Mouse (Mus musculus) hindbrain, postnatal 0 days (tissue): ENCODE data around the gene Rhbg. TPM values are rescaled to one million over a fixed set of nuclear protein-coding genes. Genes with fewer than 3 reads are reported as not detected.

Experiments used
- ATAC-seq: fragments of 200-750 bp; cut with Nextera tagmentation; 2 replicates; pipeline ENCODE4 v1.8.0; 2017; ENCODE audit warnings: mild to moderate bottlenecking, moderate TSS enrichment, moderate library complexity
- DNase-seq: peaks from one replicate; pipeline ENCODE4 v3.0.0-alpha.2; 2015; ENCODE audit warnings: low spot score
- H3K27ac ChIP-seq: fragments of 300-500 bp; sonication (generic); 2 replicates; pipeline ENCODE4 v1.5.1; 2014; ENCODE audit warnings: mild to moderate bottlenecking
- H3K27me3 ChIP-seq: fragments of 300-500 bp; sonication (generic); 2 replicates; pipeline ENCODE4 v1.6.1; 2014; ENCODE audit warnings: low read length, mixed read lengths; ENCODE audit not compliant: insufficient read depth
- H3K36me3 ChIP-seq: fragments of 300-500 bp; sonication (generic); 2 replicates; pipeline ENCODE4 v1.6.1; 2014; ENCODE audit warnings: low read length, mixed read lengths; ENCODE audit not compliant: insufficient read depth
- H3K4me1 ChIP-seq: fragments of 300-500 bp; sonication (generic); 2 replicates; pipeline ENCODE4 v1.6.1; 2014; ENCODE audit warnings: antibody characterized with exemption, low read length, mixed read lengths; ENCODE audit not compliant: insufficient read depth
- H3K4me2 ChIP-seq: fragments of 300-500 bp; sonication (generic); 2 replicates; pipeline ENCODE4 v1.6.1; 2014; ENCODE audit warnings: low read depth, mild to moderate bottlenecking, low read length, moderate library complexity, mixed read lengths
- H3K4me3 ChIP-seq: fragments of 300-500 bp; sonication (generic); 2 replicates; pipeline ENCODE4 v1.5.1; 2014; ENCODE audit warnings: low read length
- H3K9ac ChIP-seq: fragments of 300-500 bp; sonication (generic); replicated peaks from 2 replicates; pipeline ENCODE4 v1.6.1; 2014; ENCODE audit warnings: mild to moderate bottlenecking, low read length, moderate library complexity, mixed read lengths
- H3K9me3 ChIP-seq: fragments of 300-500 bp; sonication (generic); 2 replicates; pipeline ENCODE4 v1.6.1; 2016; ENCODE audit warnings: low read length, mixed read lengths
- CTCF ChIP-seq: IDR thresholded peaks from 2 replicates; pipeline ENCODE4 v1.5.1; 2016; ENCODE audit warnings: antibody characterized with exemption, control low read depth, low read depth
- WGBS: fragments of 180-500 bp; shearing (Covaris S2); extraction: QIAGEN DNeasy Blood & Tissue Kit; methylation state at CpG from one replicate; pipeline ENCODE4 v1.1.7; 2014; 5-methylcytosine and 5-hydroxymethylcytosine counted together
- microRNA-seq, 2 experiments: library from miRNA; unstranded; fragments of <30 nt; microRNA quantifications; one replicate each; pipeline ENCODE4; 2016
- polyA plus RNA-seq: library from polyadenylated mRNA; unstranded; fragments of >200 nt; fragmentation: Nextera tagmentation; extraction: Ambion mirVana; gene quantifications from 2 replicates; pipeline ENCODE4 v1.2.1, GENCODE M21; 2015
- total RNA-seq: library from RNA; depleted of rRNA; stranded (reverse); fragments of >200 nt; gene quantifications from 2 replicates; pipeline ENCODE4 v1.2.3, GENCODE M21; 2014; rRNA removed

Rhbg gene
- total and polyA plus RNA-seq, 2 experiments from 2014 or later = 0.43 to 0.94 TPM

DNA sequence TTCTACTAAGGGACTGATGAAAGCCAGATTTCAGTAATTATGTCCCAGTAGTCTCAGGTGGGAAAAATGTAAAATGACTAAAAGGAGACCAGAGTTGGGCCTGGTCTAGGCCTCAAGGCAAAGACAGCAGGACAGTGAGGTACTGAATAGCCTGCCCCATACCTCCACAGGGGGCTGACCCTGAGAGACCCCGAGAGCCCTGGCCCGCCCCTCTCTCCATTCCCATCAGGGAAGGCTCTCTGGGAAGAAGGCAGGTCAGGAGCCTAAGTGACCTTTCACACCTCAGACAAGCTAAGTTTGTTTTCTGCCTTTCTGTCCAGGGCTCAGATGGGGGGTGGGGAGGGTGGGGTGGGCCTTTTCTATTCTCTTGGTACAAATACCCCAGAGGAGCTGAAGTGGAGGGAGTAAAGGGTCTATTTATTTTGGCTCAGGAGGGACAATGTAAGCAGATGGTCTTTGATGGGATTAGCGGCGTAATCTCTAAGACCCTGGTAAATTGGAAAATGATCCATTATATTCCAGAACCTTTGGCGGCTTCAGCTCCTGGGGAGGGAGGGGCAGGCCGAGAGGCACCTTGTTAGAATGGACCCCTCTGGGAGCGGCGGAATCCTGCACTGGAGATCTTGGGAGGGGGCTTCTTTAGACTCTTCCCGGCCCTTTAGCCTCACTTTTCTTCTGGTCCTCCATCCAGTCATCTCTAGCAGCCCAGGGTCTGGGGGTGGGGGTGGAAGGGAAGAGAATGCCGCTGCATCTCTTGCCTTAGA lies 56.6 kb downstream of the Rhbg start:
- WGBS = 25% methylated on average over 10 of the region's 10 CpGs
- H3K27ac ChIP-seq = peak overlapping the region; percentile 60
- peak overlapping the region; percentile 24 for H3K4me2 ChIP-seq
- no peak for DNase-seq
- peak overlapping the region; percentile 33; the same call in 1 of the 2 replicates for H3K9ac ChIP-seq
- TF ChIP-seq CTCF = no peak
- H3K36me3 ChIP-seq = no peaks in the 10 kb centered on the region
- H3K4me1 ChIP-seq = peaks cover 24% of the 10 kb centered on the region
- ATAC-seq = no peak
- no peaks in the 10 kb centered on the region for H3K9me3 ChIP-seq
- H3K27me3 ChIP-seq = no peaks in the 10 kb centered on the region
- H3K4me3 ChIP-seq = no peak overlapping the region

Small RNA genes lying within 50 kb of the gene (microRNA-seq; reads per million reads assigned to microRNA genes)
- 0 reads per million in 2 experiments for gene Gm25641
- gene Mir3093 = 28.6 to 37.9 reads per million in 2 experiments
- 0 reads per million in 2 experiments for gene Mir9-1

Other genes starting within 250 kb of the Rhbg start
- gene Hapln2, start 227.1 kb downstream of the Rhbg start, total RNA-seq = 0.47 and 0.50 TPM in 2 replicates
- 1.2 and 1.5 TPM in 2 replicates for gene Hapln2, start 227.1 kb downstream of the Rhbg start, polyA plus RNA-seq
- gene Gpatch4, start 211.6 kb downstream of the Rhbg start, total RNA-seq = 6.3 and 9.0 TPM in 2 replicates
- 31.7 and 33.5 TPM in 2 replicates for gene Gpatch4, start 211.6 kb downstream of the Rhbg start, polyA plus RNA-seq
- gene Naxe, start 196.2 kb downstream of the Rhbg start, total RNA-seq = 87.7 and 90.0 TPM in 2 replicates
- 172 and 174 TPM in 2 replicates for gene Naxe, start 196.2 kb downstream of the Rhbg start, polyA plus RNA-seq
- gene Ttc24, start 176.4 kb downstream of the Rhbg start, total RNA-seq = not detected in 2 replicates
- gene Ttc24, start 176.4 kb downstream of the Rhbg start, polyA plus RNA-seq = not detected in 2 replicates
- 8.0 and 9.6 TPM in 2 replicates for gene Iqgap3, start 172.7 kb downstream of the Rhbg start, total RNA-seq
- gene Iqgap3, start 172.7 kb downstream of the Rhbg start, polyA plus RNA-seq = 2.9 and 3.6 TPM in 2 replicates
- 44.0 and 50.3 TPM in 2 replicates for gene Mef2d, start 112.3 kb downstream of the Rhbg start, total RNA-seq
- 13.4 and 19.2 TPM in 2 replicates for gene Mef2d, start 112.3 kb downstream of the Rhbg start, polyA plus RNA-seq
- gene Gm38392, start 32.5 kb upstream of the Rhbg start, total RNA-seq = 2.1 TPM in 1 of 2 replicates, not detected in the other
- gene Gm38392, start 32.5 kb upstream of the Rhbg start, polyA plus RNA-seq = 0.21 and 0.24 TPM in 2 replicates
- not detected in 2 replicates for gene Tsacc, start 42.3 kb upstream of the Rhbg start, total RNA-seq
- gene Tsacc, start 42.3 kb upstream of the Rhbg start, polyA plus RNA-seq = 10.5 and 10.6 TPM in 2 replicates
- 231 and 236 TPM in 2 replicates for gene Cct3, start 42.4 kb upstream of the Rhbg start, total RNA-seq
- gene Cct3, start 42.4 kb upstream of the Rhbg start, polyA plus RNA-seq = 388 and 401 TPM in 2 replicates
- 54.9 and 76.9 TPM in 2 replicates for gene Glmp, start 70.3 kb upstream of the Rhbg start, total RNA-seq
- 135 and 142 TPM in 2 replicates for gene Glmp, start 70.3 kb upstream of the Rhbg start, polyA plus RNA-seq
- 0.52 and 0.54 TPM in 2 replicates for gene Tmem79, start 81.4 kb upstream of the Rhbg start, total RNA-seq
- gene Tmem79, start 81.4 kb upstream of the Rhbg start, polyA plus RNA-seq = 1.1 and 1.5 TPM in 2 replicates
- gene Smg5, start 81.6 kb upstream of the Rhbg start, total RNA-seq = 78.8 and 98.1 TPM in 2 replicates
- 42.9 and 43.0 TPM in 2 replicates for gene Smg5, start 81.6 kb upstream of the Rhbg start, polyA plus RNA-seq
- gene Paqr6, start 109.9 kb upstream of the Rhbg start, total RNA-seq = 8.3 and 10.1 TPM in 2 replicates
- gene Paqr6, start 109.9 kb upstream of the Rhbg start, polyA plus RNA-seq = 8.6 and 10.3 TPM in 2 replicates
- gene Bglap3, start 118.0 kb upstream of the Rhbg start, total RNA-seq = not detected in 2 replicates
- 0.15 TPM in 1 of 2 replicates, not detected in the other for gene Bglap3, start 118.0 kb upstream of the Rhbg start, polyA plus RNA-seq
- not detected in 2 replicates for gene Bglap2, start 124.0 kb upstream of the Rhbg start, total RNA-seq
- not detected in 2 replicates for gene Bglap2, start 124.0 kb upstream of the Rhbg start, polyA plus RNA-seq
- not detected in 2 replicates for gene Bglap, start 129.8 kb upstream of the Rhbg start, total RNA-seq
- gene Bglap, start 129.8 kb upstream of the Rhbg start, polyA plus RNA-seq = not detected in 2 replicates
- gene Pmf1, start 155.6 kb upstream of the Rhbg start, total RNA-seq = 39.4 and 60.4 TPM in 2 replicates
- gene Pmf1, start 155.6 kb upstream of the Rhbg start, polyA plus RNA-seq = 47.2 and 48.4 TPM in 2 replicates
- gene Slc25a44, start 170.4 kb upstream of the Rhbg start, total RNA-seq = 68.3 and 68.6 TPM in 2 replicates
- gene Slc25a44, start 170.4 kb upstream of the Rhbg start, polyA plus RNA-seq = 31.9 and 34.1 TPM in 2 replicates
- 39.4 and 45.2 TPM in 2 replicates for gene Sema4a, start 206.5 kb upstream of the Rhbg start, total RNA-seq
- 25.4 and 26.5 TPM in 2 replicates for gene Sema4a, start 206.5 kb upstream of the Rhbg start, polyA plus RNA-seq